Mouse (Mus musculus) small intestine, adult 2 months (tissue): ENCODE measurements around the gene Donson.

Experiments
- CTCF ChIP-seq: fragments of 200-500 bp; IDR thresholded peaks from 2 replicates; pipeline ENCODE4 v1.5.1; 2012; ENCODE audit warnings: low read depth, mild to moderate bottlenecking, control low read depth, inconsistent platforms, low read length, moderate library complexity, mixed read lengths; ENCODE audit not compliant: insufficient replicate concordance, insufficient read length; ENCODE audit errors: extremely low read depth
- POLR2A ChIP-seq: fragments of 200-500 bp; IDR thresholded peaks from 2 replicates; pipeline ENCODE4 v1.6.1; 2012; ENCODE audit warnings: low read depth, mild to moderate bottlenecking, control low read depth, inconsistent platforms, low read length, moderate library complexity

DNA sequence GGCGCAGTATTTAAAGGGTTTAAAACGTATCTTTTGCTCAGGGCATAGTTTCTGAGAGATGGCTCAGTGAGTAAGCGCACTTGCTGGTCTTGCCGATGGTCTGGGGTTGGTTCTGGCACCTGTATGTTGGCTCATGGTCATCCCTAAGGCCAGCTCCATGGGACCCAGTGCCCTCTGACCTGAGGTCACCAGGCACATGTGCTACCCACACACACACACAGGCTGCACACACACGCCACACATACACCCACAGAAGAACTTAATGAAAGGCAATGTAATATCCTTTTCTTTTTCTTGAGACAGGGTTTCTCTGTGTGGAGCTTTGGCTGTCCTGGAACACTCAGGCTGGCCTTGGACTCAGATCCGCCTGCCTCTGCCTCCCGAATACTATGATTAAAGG lies 55.6 kb downstream of the Donson start:
- no peak for TF ChIP-seq CTCF
- TF ChIP-seq POLR2A, result no peak
